Comparison of ENCODE assay signal across 20 mouse cellular contexts in the genomic region with DNA sequence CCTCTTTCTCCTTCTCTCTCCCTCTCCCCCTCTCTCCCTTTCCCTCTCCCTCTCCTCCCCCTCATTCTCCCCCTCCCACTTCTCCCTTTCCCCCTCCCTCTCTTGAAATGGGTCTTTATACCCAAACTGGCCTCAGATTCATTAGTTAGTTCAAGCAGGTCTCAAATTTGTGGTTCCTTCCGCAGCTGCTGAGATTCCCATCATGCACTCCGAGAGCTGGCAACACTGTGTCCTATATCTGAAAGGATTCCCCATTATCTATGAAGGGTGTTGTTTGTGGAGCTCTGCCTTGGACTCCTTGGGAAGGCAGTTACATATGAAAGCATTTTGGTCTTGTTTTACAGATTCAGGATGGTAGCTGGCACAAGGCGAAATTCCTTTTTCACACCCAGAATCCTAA. TPM values are rescaled to one million over a fixed set of nuclear protein-coding genes. Genes with fewer than 3 reads are reported as not detected.
A peak's percentile ranks its signal among the peaks of the same experiment; 100 is the strongest.
DNase-seq lines count a peak whose midpoint lies in the region; ATAC-seq lines count a peak whose summit lies in the region.
"Had no signal": no experiment of that assay in that cellular context is flagged by ENCODE, and none has a peak within 500 bp of the region (broad histone marks: within the 10 kb centered on the region; RNA-seq: fewer than 3 reads in every experiment).

No protein-coding gene starts in this region.

- H3K9ac ChIP-seq in hindbrain, embryonic 16.5 days (ENCODE audit: low read depth, low read length), result no peak overlapping the region
- no peak overlapping the region for H3K9ac ChIP-seq in hindbrain, embryonic 12.5 days
- H3K9ac ChIP-seq in midbrain, embryonic 11.5 days (ENCODE audit: low read length), result no peak overlapping the region
- H3K9ac ChIP-seq: embryonic facial prominence, embryonic 12.5 days; forebrain, embryonic 12.5 days; heart, embryonic 15.5 days; hindbrain, embryonic 15.5 days had no signal

- no peaks in the 10 kb centered on the region for H3K27me3 ChIP-seq in hindbrain, embryonic 16.5 days (replicated peaks; ENCODE audit: control insufficient read depth, insufficient read depth, low read length)
- no peaks in the 10 kb centered on the region for H3K27me3 ChIP-seq in hindbrain, embryonic 12.5 days
- H3K27me3 ChIP-seq in midbrain, embryonic 11.5 days (ENCODE audit: control insufficient read depth, insufficient read depth, low read length), result no peaks in the 10 kb centered on the region
- no peaks in the 10 kb centered on the region for H3K27me3 ChIP-seq in midbrain, embryonic 10.5 days (ENCODE audit: low read depth, poor library complexity, severe bottlenecking)
- H3K27me3 ChIP-seq: embryonic facial prominence, embryonic 12.5 days; forebrain, embryonic 12.5 days; heart, embryonic 15.5 days; hindbrain, embryonic 15.5 days; Patski had no signal

- H3K4me3 ChIP-seq in hindbrain, embryonic 16.5 days (ENCODE audit: low read length), result no peak overlapping the region
- H3K4me3 ChIP-seq in hindbrain, embryonic 12.5 days, result no peak overlapping the region
- H3K4me3 ChIP-seq in midbrain, embryonic 11.5 days (ENCODE audit: low read depth, low read length), result no peak overlapping the region
- H3K4me3 ChIP-seq in midbrain, embryonic 10.5 days, result no peak overlapping the region
- H3K4me3 ChIP-seq: embryonic facial prominence, embryonic 12.5 days; forebrain, embryonic 12.5 days; heart, embryonic 10.5 days; heart, embryonic 15.5 days; hindbrain, embryonic 15.5 days had no signal

- WGBS in hindbrain, embryonic 16.5 days, result 62% methylated on average over 3 of the region's 3 CpGs
- WGBS in hindbrain, embryonic 12.5 days, result 84% methylated on average over 3 of the region's 3 CpGs
- WGBS in midbrain, embryonic 11.5 days, result 83% methylated on average over 3 of the region's 3 CpGs
- WGBS in midbrain, embryonic 10.5 days, result 77% methylated on average over 3 of the region's 3 CpGs

- ATAC-seq in hindbrain, embryonic 16.5 days, result peak; percentile 63
- no peak for ATAC-seq in hindbrain, embryonic 12.5 days (ENCODE audit: low FRiP score)
- no peak for ATAC-seq in midbrain, embryonic 11.5 days (ENCODE audit: low FRiP score)
- ATAC-seq: activated CD4-positive, CD25-positive, alpha-beta regulatory T cell, adult 4 months; Patski had no signal

- no peak overlapping the region for H3K27ac ChIP-seq in hindbrain, embryonic 16.5 days (ENCODE audit: low read depth, low read length)
- H3K27ac ChIP-seq in hindbrain, embryonic 12.5 days, result no peak overlapping the region
- H3K27ac ChIP-seq in midbrain, embryonic 11.5 days (ENCODE audit: low read depth, low read length), result no peak overlapping the region
- H3K27ac ChIP-seq in midbrain, embryonic 10.5 days (replicated peaks), result no peak overlapping the region
- H3K27ac ChIP-seq: embryonic facial prominence, embryonic 12.5 days; forebrain, embryonic 12.5 days; heart, embryonic 10.5 days; heart, embryonic 15.5 days had no signal

- peak; percentile 33 for DNase-seq in midbrain, embryonic 11.5 days (ENCODE audit: low spot score, missing footprints)
- DNase-seq in midbrain, embryonic 10.5 days (ENCODE audit: low spot score), result no peak
- DNase-seq in brain, adult 2 months (ENCODE audit: low read depth, low spot score), result peak; percentile 23
- peak; percentile 34 for DNase-seq in brain, embryonic 18.5 days (ENCODE audit: low read depth, low spot score)
- DNase-seq in adrenal gland, postnatal 14 days, result no peak
- DNase-seq: adrenal gland, postnatal 25 days; cerebellum, adult 11-12 months; cerebellum, adult 9-10 months; cerebellum, postnatal 25 days; heart, adult 18-20 months; heart, postnatal 14 days had no signal

- H3K9me3 ChIP-seq in hindbrain, embryonic 16.5 days (ENCODE audit: control insufficient read depth, low read length), result no peaks in the 10 kb centered on the region
- no peaks in the 10 kb centered on the region for H3K9me3 ChIP-seq in hindbrain, embryonic 12.5 days (replicated peaks)
- H3K9me3 ChIP-seq in midbrain, embryonic 11.5 days (ENCODE audit: control insufficient read depth, low read length), result no peaks in the 10 kb centered on the region
- no peaks in the 10 kb centered on the region for H3K9me3 ChIP-seq in midbrain, embryonic 10.5 days (replicated peaks)
- H3K9me3 ChIP-seq: embryonic facial prominence, embryonic 12.5 days; forebrain, embryonic 12.5 days; heart, embryonic 10.5 days; heart, embryonic 15.5 days; hindbrain, embryonic 15.5 days had no signal

- no peaks in the 10 kb centered on the region for H3K36me3 ChIP-seq in hindbrain, embryonic 16.5 days (ENCODE audit: control insufficient read depth, insufficient read depth, low read length)
- no peaks in the 10 kb centered on the region for H3K36me3 ChIP-seq in hindbrain, embryonic 12.5 days
- no peaks in the 10 kb centered on the region for H3K36me3 ChIP-seq in midbrain, embryonic 11.5 days (ENCODE audit: control insufficient read depth, insufficient read depth, low read length)
- no peaks in the 10 kb centered on the region for H3K36me3 ChIP-seq in midbrain, embryonic 10.5 days
- H3K36me3 ChIP-seq: embryonic facial prominence, embryonic 12.5 days; forebrain, embryonic 12.5 days; heart, embryonic 10.5 days; heart, embryonic 15.5 days; hindbrain, embryonic 15.5 days had no signal

- H3K4me1 ChIP-seq in hindbrain, embryonic 16.5 days (ENCODE audit: control insufficient read depth, insufficient read depth, low read depth, low read length), result no peaks in the 10 kb centered on the region
- no peaks in the 10 kb centered on the region for H3K4me1 ChIP-seq in hindbrain, embryonic 12.5 days
- H3K4me1 ChIP-seq in midbrain, embryonic 11.5 days (ENCODE audit: control insufficient read depth, insufficient read depth, low read length), result no peaks in the 10 kb centered on the region
- no peaks in the 10 kb centered on the region for H3K4me1 ChIP-seq in midbrain, embryonic 10.5 days
- H3K4me1 ChIP-seq: embryonic facial prominence, embryonic 12.5 days; forebrain, embryonic 12.5 days; heart, embryonic 10.5 days; heart, embryonic 15.5 days; hindbrain, embryonic 15.5 days had no signal

- H3K4me2 ChIP-seq in hindbrain, embryonic 16.5 days (ENCODE audit: low read length), result no peak overlapping the region
- no peak overlapping the region for H3K4me2 ChIP-seq in hindbrain, embryonic 12.5 days (replicated peaks)
- no peak overlapping the region for H3K4me2 ChIP-seq in midbrain, embryonic 11.5 days
- H3K4me2 ChIP-seq: embryonic facial prominence, embryonic 12.5 days; forebrain, embryonic 12.5 days; heart, embryonic 15.5 days; hindbrain, embryonic 15.5 days had no signal

RNA-seq across cellular contexts. Expression of a gene that starts 25.8 kb away (rescaled TPM):
- 30.5 and 34.1 TPM in 2 replicates for polyA plus RNA-seq in hindbrain, embryonic 16.5 days (2015; fragmentation: Nextera tagmentation; extraction: Ambion mirVana)
- polyA plus RNA-seq in hindbrain, embryonic 12.5 days (2016; fragmentation: Nextera tagmentation; extraction: Ambion mirVana), result 40.7 and 43.4 TPM in 2 replicates
- 37.5 and 40.4 TPM in 2 replicates for polyA plus RNA-seq in midbrain, embryonic 11.5 days (2014; fragmentation: Nextera tagmentation; extraction: Ambion mirVana)
- 42.1 and 46.4 TPM in 2 replicates for polyA plus RNA-seq in midbrain, embryonic 10.5 days (2016; fragmentation: Nextera tagmentation; extraction: Ambion mirVana)
- total RNA-seq in adrenal gland, postnatal 14 days (2021), result 22.1 and 24.0 TPM in 2 replicates

Comparison
In these comparisons a context has a peak if more than half of its experiments do, and no peak if none do; other contexts are left out.
1. DNase-seq: peak in midbrain, embryonic 11.5 days (single experiment), brain, adult 2 months (single experiment) and brain, embryonic 18.5 days (single experiment); none in midbrain, embryonic 10.5 days (single experiment) and adrenal gland, postnatal 14 days (single experiment).